Mouse (Mus musculus) c-Kit-positive CD71-negative TER-119-negative erythroid progenitor cells, embryonic 14.5 days (primary cell): Measurements from ENCODE around the gene Ppp2r5d.
A peak's percentile ranks its signal among the peaks of the same experiment; 100 is the strongest.

ENCODE experiments used
- DNase-seq: peaks from one replicate; pipeline ENCODE4 v3.0.0-alpha.2; 2013; ENCODE audit warnings: low read depth

Gene Ppp2r5d

DNA sequence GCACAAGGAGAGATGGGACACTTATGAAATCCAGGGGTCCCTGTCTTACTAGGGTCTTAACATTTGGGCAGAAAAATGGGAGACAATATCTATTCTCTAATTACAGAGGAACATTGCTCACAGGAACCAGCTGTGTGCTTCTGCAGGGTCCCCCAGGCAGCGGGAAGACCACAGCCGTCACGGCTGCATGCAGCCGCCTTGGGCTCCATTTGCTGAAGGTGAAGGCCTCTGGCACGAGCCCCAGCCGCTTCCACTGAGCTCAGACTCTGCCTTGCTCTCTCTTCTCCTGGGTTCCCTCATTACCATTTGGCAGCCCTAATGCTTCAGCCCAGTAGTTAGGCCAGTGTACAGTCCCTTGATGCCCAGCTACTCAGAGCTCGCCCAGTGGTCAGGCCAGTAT is 16.2 kb upstream of the Ppp2r5d start:
- DNase-seq, result no peak

DNA sequence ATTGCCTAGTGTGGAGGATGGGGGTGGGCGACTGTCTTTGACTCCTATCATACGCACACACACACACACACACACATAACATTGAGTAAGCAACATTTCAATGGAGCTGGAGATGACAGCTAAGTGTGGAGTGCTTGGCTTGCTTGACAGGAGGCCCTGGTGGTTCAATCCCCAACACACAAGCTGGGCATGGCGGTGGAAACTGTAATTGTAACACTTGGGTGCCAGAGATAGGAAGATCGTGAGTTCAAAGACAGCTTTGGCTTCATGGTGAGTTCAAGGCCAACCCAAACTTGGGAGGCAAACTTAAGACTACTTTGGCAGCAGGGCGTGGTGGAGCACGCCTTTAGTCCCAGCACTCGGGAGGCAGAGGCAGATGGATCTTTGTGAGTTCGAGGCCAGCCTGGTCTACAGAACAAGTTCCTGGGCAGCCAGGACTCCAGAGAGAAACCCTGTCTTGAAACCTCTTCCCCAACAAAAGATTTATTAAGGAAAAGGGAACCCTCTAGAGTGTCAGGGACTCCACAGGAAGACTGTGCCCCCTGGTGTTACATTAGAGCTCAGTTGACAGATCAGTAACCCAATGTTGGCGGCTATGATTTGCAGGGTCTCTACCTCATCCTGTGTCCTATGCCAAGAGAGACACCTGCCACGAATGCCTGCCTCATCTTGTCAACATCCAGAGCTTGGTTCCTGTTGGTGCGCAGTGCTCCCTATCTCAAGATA is 10.0 kb upstream of the Ppp2r5d start:
- no peak for DNase-seq

DNA sequence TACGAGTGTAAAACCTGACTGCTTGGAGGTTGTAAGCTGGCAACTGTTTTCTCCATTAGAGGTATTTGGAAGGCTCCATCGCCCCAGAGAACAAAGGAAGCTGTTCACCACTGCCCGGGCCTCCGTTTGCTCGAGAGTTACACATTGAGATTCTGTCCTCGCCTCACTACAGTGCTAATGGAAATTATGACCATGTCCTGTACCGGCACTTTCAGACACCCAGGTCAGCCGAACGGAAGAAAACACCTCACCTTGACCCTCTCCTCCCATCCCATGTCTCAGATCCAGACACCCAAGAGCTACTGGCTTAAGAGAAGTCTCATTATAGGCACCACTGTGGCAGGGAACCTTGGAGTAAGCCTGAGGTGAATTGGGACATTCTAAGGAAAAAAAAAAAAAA is 8.9 kb upstream of the Ppp2r5d start:
- DNase-seq, result no peak

DNA sequence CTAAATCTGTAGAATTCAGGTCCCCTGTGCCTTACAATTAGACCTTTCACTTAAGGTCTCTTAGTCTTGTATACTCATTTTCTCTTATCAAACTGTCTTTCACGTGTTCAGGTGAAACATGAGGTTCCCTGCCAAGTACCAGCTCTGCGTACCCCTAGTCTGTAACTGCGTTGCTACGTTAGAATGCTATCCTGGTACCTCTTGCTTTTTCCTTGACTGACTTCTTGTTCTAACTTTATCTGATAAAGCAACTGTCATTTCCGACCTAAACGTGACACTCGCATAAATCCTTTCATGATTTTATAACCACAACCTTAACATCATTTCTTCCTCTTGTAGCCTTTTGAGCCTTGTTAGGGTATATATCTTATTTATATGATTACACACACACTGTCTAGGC is 7.5 kb upstream of the Ppp2r5d start:
- no peak for DNase-seq

DNA sequence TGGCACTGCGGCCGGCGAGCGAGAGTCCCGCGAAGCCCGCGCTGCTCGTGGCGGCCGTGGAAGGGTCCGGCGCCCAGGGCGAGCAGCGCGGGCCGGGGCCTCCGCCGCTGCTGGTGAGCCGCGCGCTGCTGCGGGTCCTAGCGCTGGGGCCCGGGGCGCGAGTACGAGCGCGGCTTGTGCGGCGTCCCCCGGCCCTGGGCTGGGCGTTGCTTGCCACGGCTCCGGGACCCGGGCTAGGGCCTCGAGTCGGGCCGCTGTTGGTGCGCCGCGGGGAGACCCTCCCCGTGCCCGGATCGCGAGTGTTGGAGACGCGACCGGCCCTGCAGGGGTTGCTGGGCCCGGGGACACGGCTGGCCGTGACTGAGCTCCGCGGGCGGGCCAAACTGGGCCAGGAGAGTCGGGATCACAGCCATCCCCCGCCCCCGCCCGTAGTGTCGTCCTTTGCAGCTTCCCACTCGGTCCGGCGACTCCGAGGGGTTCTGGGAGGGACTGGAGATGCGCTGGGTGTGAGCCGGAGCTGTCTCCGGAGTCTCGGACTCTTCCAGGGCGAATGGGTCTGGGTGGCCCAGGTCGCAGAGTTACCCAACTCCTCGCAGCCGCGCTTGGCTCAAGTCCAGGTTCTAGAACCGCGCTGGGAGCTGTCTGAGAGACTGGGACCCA is 6.8 kb upstream of the Ppp2r5d start:
- DNase-seq, result no peak

DNA sequence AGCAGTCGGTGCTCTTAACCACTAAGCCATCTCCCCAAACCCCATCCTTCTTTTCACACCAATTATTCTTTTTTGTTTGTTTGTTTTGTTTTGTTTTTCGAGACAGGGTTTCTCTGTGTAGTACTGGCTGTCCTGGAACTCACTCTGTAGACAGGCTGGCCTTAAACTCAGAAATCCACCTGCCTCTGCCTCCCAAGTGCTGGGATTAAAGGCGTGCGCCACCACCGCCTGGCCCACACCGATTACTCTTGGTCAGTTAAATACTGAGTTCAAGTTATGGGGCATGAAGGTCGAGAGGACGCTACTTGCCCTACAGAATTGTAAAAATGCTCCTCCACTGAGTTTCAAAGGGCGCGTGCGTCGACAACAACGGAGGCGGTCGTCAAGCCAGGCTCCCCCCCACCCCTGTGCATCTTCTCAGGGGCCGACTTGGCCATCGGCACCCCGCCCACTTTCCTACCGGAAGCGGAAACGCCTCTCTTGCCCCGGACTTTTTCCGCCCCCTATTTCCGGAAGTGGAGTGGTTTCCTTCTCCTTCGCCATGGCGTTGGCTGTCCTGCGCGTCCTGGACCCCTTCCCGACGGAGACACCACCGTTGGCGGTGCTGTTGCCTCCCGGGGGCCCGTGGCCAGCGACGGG is 6.2 kb upstream of the Ppp2r5d start, which contains the start of gene Pex6:
TSS of gene Pex6 (plus strand) at position 505 of the 639 bp plus-strand sequence.
- DNase-seq, result peak; percentile 93

DNA sequence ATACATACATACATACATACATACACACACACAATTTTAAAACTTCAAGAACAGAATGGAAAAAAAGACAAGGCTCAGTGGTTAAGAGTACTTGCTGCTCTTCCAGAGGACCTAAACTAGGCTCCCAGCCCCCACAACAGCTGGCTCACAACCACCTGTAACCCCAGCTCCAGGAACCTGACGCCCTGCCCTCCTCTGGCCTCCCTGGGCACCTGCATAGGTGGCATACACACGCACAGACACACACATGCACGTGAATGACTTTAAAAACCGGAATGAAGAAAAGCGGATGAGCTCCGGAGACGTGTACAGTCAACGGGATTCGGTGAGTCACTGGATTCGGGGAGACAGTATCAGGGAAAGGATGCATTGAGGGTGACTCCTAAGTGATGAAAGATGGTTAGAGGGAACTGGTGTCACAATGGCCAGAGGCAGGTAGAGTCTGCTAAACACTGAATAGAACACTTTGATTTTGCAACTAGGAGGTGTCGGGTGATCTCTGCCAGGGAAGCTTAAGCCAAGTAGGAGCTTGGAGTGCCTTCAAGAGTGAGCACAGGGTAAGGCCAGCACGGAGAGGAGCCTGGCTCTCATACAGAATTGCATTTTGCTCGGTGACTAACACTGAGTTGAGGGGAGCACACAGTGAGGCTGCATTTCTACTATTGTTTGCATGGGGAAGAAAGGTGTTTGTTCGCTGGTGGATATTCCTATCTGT is 1.6 kb upstream of the Ppp2r5d start:
- no peak for DNase-seq

DNA sequence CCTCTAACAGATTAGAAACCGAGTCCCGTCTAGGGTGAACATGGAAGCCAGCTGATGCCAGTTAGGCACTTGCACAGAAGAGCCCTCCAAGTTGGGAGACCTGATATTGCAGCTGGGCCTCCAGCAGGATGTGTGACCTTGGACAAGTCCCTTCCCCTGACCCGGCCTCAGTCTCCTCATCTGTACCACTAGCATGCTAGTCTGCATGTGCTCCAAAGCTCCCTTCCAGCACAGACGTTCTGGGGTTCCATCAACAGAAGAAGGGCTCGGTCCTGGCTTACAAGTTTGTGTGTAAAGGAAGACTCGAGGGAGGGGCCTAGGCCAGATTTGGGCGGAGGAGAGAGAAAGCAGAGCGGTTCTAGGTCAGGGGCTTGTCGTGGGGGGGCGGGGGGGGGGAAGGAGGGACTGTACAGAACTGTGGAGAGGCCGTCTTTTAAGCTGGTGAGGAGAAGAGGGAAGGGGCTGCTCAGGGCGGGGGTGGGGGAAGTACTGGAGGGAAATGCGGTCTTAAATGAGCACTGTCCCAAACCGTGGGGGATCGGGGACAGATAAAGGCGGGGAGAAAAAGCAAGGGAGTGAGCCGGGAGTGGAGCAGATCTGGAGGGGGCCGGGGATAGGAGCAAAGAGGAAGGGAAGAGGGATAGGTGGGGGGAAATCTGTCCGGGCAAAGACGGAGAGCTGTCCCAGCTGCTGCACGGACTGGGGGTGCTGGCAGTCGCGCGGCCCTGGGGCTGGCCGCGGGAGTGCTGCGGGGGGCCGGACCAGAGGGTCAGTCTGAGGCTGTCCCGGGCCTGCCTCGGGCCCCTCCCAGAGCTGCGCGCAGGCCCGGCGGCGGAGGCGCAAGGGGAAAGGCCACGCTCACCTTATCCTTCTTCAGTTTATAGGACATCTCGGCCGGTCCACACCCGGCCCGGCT is 682 bp downstream of the Ppp2r5d start:
- no peak for DNase-seq

DNA sequence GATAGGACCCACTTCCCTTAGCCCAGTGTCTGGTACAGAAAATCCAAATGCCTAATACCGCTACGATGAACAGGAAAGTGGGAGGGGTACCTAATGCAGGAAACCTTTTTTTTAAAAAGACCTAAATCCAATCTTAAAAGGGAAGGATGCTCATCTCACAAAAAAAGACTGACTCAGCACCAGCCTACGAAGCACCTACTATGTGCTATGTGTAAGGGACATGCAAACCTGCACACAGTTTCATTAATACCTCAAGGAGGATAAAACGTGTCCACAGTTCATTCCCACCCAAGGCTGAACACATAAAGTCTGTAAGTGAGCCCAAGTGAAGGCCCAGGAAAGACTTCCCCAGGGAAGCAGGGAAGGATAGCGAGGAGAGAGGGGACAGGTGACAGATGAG is 2.4 kb downstream of the Ppp2r5d start:
- no peak for DNase-seq

DNA sequence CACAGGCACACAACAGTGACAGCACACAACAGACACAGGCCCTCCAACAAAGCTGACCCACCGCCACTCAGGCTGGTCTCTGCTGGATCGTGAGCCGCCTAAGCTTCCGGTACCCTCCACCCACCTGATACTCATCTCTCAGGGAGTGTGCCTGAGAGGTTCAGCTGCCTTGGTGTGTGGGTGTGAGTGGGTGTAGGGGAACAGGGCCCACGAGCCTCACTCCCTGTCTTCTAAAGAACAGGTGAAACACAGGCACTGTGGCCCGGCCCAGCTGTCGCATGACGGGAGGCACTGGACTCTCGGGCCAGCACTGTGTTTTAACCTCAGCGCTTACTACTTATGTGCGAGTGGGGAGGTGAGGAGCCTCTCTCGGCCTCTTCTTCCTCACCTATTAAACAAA is 2.8 kb downstream of the Ppp2r5d start:
- no peak for DNase-seq

DNA sequence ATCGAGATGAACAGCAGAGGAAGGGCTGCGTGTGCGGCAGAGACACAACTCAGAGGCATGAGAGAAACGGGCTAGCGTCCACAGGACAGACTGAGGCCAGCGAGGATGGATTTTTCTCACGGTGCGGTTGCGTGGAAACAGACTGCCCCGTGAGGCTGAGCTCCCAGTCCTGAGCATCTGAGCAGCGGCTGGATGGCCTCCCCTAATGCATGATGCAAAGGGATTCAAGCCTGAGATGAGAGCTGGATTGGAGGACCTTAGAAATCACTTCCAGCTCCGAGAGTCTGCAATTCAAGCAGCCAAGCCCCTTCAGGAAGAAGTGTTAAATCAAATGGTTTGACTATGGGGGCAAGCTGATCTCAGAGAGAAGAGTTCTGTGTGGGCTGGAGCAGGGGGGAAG is 3.4 kb downstream of the Ppp2r5d start:
- DNase-seq, result no peak

DNA sequence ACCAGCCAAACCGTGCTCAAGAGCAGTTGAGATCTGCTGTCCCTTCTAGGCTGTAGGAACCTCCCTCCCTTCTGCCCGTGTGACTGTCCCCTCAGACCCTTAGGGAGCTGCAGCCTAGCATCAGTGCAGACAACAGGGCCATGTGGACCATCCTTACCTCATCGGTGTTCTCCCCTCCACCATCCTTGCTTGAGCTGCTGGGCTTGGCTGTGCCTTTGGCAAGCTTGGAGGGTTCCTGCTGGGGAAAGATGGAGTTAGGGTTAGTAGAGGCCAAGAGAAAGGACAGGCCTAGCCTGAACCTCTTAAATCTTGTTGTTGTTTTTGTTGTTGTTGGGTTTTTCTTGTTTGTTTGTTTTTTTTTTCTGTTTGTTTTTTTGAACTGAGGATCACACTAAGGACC is 5.0 kb downstream of the Ppp2r5d start:
- DNase-seq, result no peak

DNA sequence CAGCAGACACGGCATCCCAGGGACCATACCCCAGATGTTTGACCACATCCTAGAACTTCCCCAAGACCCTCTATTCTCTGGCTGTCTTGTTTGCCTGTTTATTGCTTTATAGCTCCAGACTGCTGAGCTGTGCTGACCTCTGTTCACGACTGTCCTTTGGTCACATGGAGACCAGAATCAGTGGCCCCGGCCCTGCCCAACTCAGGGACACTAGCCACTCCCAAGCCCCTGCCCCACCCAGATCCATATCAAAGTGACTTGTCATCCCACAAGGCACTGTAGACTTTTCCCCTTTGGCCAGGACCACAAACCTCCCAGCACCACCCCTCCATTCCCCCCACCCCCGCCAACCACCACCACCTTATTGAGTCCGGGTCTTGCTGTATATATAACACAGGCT is 5.7 kb downstream of the Ppp2r5d start:
- no peak for DNase-seq

DNA sequence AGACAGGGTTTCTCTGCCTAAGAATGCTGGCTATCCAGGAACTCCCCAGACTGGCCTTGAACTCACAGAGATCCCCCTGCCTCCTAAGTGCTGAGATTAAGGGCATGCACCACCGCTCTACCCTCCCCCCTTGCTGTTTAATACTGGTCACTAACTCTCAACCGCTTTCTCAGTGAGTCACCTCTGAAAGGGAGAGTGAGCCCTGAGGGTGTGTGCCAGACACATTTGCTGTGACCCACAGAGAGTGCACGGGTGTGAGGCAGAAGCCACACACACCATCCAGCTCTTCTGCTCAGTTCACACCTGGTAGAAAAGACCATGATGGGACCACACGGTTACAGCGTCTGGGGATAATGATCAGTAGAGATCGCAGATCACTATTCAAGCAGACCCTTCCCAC is 6.4 kb downstream of the Ppp2r5d start:
- DNase-seq, result no peak

DNA sequence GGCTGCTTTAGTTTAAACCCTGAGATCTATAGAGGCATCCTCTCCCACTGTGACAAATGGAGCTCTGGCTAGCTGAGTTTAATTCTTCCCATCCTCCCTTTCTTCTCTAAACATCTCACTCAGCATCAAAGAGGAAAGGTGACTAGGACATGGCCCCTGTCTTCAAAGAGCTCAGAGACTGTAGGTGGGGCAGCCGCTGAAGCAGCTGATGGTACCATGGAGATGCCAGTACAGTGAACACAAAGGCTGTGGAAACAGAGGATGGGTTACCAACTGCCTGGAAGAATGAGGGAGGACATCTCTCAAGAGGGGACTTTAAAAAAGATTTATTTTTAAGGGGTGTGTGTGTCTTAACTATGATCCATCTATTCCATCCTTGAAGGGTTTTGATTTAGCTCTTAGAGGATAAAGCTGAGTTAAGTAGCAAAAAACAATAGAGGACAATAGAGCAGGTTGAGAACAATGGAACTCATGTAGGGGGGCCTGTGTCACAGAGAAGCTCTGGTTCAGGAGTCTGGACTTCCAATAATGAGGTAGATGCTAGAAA is 10.3 kb downstream of the Ppp2r5d start:
- no peak for DNase-seq

DNA sequence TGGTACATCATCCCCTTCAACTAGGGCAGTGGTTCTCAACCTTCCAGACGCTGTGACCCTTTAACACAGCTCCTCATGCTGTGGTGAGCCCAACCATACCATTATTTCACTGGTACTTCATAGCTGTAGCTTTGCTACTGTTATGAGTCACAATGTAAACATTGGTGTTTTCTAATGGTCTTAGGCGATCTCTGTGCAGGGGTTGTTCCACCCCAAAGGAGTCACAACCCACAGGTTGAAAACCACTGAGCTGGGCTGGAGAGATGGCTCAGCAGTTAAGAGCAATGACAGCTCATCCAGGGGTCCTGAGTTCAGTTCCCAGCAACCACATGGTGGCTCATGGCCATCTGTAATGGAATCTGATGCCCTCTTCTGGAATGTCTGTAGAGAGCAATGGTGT is 13.5 kb downstream of the Ppp2r5d start:
- DNase-seq, result no peak

DNA sequence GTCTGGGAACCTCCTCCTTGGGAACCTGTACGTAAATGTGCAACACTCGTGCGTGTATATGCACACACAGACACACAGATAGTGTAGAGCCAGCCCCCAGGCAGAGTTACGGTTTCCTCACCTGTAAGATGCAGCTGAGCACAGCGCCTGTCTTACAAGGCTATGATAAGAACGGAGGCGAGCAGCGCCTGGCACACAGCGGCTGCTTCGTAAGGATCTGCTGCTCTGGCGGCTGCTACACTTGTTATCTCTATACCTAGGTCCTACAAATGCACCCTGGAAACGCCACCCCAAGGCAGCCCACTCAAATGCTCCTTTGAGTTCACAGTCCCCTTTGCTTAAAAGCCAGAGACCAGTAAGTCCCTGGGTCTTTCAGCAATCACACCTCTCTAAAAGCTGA is 14.2 kb downstream of the Ppp2r5d start:
- DNase-seq, result no peak

DNA sequence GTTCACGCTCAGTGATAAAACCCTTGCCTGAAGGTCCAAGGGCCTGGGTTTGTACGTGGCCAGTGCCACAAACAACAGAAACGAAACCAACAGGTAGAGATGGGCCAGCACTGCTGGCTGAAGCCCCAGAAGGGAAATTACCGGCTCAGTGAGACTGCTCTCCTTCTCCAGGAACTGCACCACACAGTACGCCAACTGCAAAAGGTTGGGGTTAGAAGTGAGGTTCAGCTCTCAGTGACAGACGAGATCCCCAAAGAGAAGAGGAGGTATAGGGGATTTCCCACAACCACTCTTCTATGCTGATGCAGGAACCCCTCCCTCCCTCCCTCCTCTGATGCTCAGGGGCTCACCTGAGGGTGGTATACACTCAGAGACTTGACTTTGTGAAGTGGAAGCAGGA is 19.0 kb downstream of the Ppp2r5d start:
- DNase-seq, result no peak

DNA sequence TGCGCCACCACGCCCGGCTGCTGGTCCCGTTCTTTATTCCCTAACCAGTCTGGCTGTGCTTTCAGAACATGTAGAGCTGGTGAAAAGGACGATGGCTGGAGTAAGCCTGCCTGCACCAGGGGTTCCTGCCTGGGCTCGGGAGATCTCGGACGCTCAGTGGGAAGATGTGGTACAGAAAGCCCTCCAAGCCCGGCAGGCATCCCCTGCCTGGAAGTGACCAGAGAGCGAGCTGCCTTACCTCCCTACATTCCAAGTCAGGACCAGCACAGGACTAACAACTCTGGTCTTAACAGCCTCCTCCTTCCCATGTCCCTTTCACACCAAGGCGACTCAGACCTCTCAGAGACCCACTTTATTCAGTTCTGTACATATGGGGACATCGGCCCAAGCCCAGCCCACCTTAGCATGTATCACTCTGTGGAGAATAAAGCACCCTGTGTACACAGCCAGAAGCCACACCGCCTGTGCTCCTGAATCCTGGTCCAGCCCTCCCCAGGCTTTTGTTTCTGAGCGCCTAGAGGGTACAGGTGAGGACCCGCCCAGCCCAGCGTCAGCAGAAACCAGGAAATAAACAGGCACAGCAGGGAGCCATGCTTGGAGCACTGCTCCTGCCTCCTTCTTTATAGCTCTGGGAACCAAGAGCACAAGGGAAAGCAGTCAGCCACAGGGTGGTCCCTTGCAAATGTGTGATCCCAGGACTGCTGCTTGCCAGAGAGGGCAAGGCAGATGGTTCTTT is 22.1 kb downstream of the Ppp2r5d start:
- no peak for DNase-seq

DNA sequence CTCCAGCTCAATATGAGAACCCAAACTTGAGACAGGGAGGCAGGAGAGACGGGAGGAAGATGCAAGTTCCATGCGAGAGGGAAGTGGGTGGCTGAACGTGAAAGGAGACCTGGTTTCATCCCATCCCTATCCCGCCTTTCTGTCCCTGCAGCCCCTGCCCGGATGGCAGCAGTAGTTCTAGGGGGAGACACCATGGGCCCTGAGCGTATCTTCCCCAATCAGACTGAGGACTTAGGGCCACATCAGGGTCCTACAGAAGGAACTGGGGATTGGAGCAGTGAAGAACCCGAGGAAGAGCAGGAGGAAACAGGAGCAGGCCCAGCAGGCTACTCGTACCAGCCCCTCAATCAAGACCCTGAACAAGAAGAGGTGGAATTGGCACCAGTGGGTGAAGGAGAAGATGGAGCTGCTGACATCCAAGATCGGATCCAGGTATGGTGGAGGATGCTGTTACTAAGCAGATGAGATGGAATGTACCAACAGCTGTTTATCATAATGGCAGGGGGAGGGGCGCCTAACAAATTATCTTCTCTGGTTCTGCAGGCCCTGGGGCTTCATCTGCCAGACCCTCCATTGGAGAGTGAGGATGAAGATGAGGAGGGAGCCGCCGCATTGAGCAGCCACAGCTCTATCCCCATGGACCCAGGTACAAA is 23.3 kb downstream of the Ppp2r5d start:
- DNase-seq, result no peak
